Mouse (Mus musculus) retina, postnatal 7 days (tissue): ENCODE results near the gene Wasf2.
A peak's percentile ranks its signal among the peaks of the same experiment; 100 is the strongest.
"Not testable (repeated sequence)": the region's sequence is repeated elsewhere in the genome, so short reads cannot be mapped to it uniquely, and the experiment has no call there.

Experiments
- DNase-seq: peaks from one replicate; pipeline ENCODE4 v3.0.0-alpha.2; 2012; ENCODE audit warnings: low read depth, low spot score

Gene Wasf2

GRCm38 (mm10) chr4:133129931-133130889, at the start of gene Wasf2:
Gene Wasf2 (plus strand): TSS chr4:133130505.
- peak; percentile 90 for DNase-seq

GRCm38 (mm10) chr4:133080862-133081261, 49.4 kb upstream of the Wasf2 start:
- no peak for DNase-seq

DNA sequence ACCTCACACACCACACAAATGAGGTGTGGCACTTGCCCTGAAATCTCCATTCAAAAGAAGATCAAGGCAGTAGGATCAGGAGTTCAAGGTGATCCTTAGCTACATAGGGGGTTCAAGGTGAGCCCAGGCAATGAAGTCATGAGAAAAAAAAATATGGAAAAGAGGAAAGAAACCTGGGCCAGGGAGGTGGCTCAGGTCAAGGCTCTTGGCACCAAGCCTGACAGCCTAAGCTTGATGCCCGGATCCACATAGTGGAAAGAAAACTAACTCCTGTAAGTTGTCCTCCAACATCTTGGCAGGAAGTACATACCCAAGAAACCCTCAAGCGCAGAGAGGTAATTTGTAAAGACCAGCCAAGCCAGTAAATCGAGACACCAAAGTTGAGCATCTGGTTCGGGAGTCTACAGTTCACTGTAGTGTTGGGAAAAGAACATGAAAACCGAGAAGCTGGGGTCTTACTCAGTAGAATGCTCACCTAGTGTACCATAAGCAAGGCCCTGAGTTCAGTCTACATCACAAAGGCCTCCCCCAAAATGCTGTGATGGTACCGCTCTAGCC, 48.0 kb upstream of the Wasf2 start:
- DNase-seq, result no peak

DNA sequence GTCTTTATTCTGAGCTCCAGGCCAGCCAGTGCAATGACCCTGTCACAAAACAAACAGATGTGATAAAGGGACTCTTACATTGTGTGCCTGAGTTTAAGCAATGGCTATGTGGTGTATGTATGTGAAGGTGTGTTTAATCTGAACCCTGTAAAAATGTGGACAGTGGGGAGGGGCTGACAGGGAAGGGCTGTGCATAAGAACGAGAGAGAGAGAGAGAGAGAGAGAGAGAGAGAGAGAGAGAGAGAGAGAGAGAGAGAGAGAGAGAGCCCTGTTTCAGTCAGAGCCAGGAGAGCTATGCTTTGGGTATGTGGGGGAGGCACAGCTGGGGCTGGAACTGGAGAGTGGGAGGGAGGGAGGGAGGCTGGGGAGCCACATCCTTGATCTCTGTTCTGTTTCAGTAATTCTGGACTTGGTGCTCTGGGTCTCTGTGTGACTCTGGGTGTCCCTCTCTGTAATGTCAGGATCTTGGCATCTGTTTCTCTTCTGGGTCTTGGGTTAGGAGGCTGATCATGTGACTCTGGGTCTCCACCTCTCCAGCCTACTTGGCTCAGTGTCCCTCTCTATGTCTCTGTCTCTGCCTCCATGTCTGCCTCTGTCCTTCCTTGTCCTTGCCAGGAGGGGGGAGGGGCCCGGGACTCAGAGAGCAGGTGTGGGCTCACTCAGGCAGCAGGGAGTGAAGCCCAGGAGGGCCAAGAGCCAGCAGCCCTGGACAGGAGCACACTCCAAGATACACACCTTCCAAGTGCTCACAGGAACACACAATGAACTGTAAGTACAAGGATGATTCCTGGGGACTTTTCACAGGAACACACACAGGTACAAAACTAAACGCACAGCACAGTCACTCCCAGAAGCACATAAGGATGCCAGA, 46.1 kb upstream of the Wasf2 start:
- DNase-seq, result no peak

DNA sequence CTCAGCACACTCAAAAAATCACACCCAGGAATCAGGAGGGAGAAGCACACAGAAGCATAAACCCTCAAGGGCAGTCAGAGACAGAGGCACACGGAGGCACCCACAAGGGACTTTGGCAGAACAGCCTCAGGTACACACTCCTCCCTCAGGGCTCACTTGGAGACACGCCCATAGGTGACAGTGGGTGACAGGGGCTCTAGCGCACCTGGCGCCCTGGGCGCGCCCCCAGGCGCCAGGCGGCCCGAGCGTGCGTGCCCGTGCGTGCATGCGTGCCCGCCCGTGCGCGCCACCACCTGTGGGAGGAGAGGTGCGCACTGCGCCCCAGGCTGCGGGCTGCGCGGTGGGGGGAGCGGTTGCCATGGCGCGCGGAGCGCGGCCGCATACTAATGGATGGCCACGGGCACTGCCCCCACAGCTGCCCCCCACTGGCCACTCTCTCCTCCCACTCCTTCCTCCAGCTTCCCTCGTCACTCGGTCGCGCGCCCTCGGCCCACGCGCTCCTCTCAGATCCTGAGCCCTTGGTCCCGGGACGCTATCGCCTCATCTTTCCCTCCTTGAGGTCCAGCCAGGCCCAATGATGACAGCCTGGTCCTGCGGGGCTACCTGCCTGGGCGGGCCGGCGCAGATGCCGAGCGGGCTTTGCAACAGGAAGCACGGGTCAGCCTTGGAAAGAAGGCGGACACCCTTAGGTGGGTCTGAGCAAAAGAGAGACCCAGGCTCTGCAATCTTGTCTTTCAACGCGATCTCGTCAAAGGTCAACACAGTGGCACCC, 45.1 kb upstream of the Wasf2 start:
- peak; percentile 60 for DNase-seq

DNA sequence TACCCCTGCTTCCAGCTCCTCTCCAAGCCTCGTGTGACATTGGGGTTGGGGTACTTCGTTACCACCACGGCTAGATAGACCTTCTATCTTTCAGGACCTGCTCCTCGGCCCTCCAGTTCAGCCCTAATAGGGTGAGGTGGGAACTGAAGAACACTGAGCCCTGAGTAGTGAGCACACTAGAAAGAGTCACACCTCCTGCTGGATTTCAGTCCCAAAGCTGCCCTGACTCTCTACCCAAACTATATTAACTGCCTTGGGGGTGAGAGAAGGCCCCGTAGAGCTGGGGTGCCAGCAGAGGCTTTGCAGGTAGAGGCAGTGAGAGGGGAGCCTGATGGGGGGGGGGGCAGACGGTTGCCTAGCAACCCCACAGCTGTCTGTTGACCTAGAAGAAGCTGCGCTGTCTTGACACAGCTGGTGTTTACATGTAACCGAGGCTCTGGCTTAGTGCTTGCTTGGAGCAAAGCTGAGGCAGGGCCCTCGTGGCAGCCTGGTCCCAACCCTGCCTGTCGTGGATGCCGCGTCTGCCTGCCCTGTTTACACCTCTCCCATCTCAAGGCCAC, 44.4 kb upstream of the Wasf2 start:
- no peak for DNase-seq

DNA sequence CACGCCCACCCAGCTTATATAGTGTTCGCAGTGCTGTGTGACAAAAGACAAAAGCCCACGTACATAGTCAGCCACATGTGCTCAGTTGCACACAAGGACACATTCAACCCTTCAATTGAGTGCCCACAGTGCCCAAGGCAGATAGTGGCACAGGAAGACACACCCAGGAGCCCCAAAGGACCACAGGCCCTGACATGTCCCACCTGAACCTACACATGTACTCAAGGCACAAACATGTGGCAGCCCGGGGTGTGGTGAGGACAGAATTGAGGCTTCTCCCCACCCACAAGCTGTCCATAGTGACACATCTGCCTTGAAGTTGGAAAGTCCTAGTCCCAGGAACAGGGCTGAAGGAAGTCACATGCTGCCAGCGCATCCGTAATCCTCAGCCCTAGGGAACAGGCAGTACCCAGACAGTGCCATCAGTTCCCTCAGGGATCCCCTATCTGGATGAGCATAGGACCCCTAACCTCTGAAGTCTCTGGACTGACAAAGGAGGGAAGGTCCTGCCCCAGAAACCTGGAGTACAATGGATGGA, 43.1 kb upstream of the Wasf2 start:
- DNase-seq, result no peak

GRCm38 (mm10) chr4:133087835-133088234, 42.5 kb upstream of the Wasf2 start:
- no peak for DNase-seq

DNA sequence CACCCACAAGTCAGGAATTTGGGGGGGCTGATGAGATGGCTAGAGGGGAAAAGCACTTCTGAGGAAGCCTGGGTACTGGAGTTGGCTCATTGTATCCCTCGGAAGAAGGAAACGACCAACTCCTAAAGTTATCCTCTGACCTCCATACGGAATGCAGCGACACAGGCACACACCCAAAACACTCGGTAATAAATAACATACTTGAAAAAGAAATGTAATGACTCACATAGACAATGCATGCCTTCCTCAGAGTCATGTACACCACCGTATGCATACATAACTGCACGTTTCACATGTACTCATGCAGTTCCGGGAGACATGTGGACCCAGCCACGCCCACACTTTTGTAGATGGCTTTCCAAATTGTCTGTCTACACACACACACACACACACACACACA, 41.0 kb upstream of the Wasf2 start:
- no peak for DNase-seq

GRCm38 (mm10) chr4:133089802-133090201, 40.5 kb upstream of the Wasf2 start:
- no peak for DNase-seq

DNA sequence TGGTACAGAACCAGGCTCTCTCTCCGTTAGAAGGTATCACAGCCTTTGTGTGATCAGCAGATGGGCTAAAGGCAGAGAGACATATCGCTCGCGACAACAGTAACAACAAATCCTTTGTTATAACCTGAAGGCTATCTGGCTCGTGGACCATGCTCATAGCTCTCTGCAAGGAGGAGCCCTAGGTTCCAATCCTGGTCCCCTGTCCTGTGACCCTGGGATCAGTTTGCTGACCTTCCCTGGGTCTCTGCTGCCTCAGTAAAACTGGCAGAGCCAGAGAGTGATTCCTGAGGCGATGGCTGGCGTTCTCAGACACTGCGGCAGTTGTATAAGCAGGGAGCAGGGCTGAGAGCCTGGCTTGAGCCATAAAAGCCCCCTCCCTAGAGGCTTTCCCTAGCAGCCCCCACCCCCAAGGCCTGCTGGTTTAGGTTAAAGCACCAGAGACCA, 40.0 kb upstream of the Wasf2 start:
- no peak for DNase-seq

DNA sequence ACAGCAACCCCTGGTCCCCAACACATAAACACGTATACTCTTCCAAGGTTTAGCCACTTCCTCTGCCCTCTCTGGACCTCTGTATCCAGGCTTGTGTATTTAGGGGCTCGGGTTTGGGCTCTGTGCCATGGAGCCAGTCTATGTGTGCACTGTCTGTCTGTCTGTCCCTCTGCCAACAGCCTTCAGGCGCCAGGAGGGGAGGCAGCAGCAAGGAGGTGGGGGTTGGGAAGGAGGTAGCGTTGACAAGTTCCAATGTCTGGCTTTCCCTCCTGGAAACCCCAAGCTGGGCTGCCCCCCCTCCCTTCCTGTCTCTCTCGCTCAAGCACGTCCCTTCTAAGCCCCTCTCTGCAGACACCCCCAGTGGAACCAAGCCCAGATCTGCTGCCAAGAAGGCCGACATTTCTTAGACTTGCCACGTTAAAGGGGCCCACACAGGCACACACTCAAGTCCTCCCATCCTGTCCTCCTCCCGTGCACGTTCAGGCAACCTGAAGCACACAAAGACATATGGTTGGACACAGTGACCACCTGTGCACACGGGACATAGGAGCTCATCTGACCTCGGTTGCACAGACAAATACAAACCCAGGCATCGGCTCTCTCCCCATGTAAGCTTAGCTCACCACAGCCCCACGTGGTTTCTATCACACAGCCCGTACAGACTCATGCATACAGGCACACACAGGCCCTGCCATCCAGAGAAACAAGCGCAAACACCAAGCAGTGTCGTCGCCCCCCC, 39.4 kb upstream of the Wasf2 start:
- no peak for DNase-seq

- no peak for DNase-seq
These were observed 38.9 kb upstream of the Wasf2 start for GRCm38 (mm10) chr4:133091459-133091785.

DNA sequence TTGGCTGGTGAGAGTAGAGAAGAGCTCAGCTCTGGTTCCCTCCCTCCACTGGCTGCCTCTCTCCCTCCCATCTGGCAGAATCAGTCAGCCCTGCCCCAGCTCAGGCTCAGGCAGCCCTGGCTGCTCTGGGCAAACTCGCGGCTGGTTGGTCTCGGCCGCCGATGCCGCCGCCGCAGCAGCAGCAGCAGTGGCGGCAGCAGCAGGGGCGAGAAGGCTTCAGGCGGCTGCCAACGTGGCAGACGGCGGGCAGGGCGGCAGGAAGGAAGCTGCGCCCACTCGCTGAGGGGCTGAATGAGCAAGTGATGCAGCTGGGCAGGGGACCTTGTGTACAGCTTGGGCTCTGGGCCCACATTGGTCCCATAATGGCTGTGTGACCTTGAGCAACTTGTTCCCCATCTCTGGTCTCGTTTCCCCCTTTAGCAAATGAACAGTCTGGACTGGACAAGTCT, 37.8 kb upstream of the Wasf2 start:
- no peak for DNase-seq

- DNase-seq, result no peak
These were observed 37.2 kb upstream of the Wasf2 start for GRCm38 (mm10) chr4:133093056-133093455.

DNA sequence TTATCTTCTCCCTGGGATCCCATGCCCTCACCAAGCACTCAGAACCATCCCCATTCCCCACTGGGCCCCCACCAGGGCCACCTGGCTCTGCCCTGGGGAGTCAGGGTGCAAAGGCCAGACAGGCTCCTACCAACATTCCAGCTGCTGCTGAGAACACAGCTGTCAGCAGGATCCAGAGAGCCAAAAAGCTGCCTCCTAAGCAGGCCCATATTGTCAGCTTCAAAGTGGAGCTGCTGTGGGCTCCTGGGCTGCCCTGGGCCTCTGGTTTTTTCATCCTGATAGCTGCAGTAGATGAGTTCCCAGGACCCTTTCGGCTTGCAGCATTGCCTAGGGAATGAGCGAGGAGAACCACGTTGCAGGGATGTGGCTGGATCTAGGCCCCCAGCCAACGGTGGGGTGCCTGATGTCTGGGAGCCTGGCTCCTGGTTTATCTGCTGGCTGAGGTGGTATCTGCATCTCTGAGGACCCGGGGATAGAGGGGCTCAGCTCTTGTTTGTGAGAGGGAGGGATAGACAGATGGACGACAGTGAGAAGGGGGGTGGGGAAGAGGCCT, 36.7 kb upstream of the Wasf2 start:
- no peak for DNase-seq

- DNase-seq, result no peak
These were observed 36.0 kb upstream of the Wasf2 start for GRCm38 (mm10) chr4:133094255-133094654.

DNA sequence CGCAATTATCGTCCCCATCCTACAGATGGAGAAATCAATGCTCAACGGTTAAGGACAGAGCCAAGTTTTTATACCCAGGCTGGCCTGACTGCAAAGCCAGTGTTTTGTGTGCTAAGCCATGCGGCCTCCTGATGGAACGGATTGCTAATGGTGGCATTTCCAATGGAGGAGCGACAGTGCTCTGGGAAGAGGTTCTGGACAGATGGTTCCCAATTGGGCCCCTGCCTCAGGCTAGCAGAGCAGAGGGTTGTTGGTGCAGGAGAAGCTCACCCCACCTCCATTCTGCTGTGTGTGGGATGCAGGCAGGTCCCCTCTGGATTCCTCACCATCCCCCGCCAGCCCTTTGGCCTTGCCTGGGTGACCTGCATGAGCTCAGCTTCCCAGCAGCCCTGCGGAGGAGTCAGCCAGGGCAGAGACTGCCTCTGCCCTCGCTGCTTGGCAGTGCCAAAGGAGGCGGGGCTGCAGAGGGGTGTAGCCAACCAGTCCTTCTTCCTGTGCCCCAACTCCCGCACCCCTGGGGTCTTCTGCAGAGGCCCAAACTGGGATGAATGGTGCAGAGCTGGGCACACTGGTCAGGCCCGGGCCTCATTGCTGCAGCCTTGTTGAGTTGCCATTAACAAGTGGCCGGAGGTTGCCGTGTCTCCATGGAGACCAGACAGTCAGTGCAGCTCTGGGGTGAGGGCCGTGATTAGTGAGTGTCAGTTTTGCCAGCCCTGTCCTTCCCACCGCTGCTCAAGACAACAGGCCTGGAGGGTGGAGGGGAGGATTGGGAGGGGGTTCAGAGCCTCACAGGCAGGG, 35.2 kb upstream of the Wasf2 start:
- no peak for DNase-seq

DNA sequence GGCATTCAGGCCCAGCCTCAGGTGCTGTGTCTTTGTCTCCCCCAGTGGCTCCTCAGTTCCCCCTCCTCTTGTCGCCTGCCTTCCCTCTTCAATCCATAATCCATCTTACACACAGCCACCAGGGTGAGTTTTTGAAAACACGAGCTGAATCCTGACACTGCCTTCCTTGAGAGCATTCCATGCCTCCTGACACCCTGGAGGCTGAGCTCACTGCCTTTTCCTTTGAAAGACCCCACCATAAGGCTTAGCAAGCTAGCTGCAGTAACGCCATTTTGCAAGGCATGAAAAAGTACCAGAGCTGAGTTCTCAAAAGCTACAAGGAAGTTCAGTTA, 34.6 kb upstream of the Wasf2 start:
- not testable (repeated sequence) for DNase-seq
